Mouse (Mus musculus): ENCODE measurements at regions not wholly inside any gene's neighbourhood (a gene's known extent, or its start where the extent isn't known, plus 50 kb on each side); places are given as distances from the start of the nearest gene placed in this dataset.

- Histone ChIP-seq H3K27me3 (replicated peaks; ENCODE audit: control insufficient read depth, insufficient read depth, low read length) (no peaks in the 10 kb centered on the region), H3K36me3 (ENCODE audit: control insufficient read depth, insufficient read depth) (no peaks in the 10 kb centered on the region), H3K4me1 (replicated peaks; ENCODE audit: control insufficient read depth, insufficient read depth, low read length) (no peaks in the 10 kb centered on the region), H3K9ac (ENCODE audit: low read depth, low read length) (no peak overlapping the region), H3K4me3 (ENCODE audit: low read depth, low read length) (no peak overlapping the region), H3K4me2 (replicated peaks; ENCODE audit: low read depth) (no peak overlapping the region), H3K9me3 (ENCODE audit: control insufficient read depth) (no peaks in the 10 kb centered on the region), H3K27ac (ENCODE audit: low read depth, low read length) (no peak overlapping the region)
- ATAC-seq: no peak
- no peak for TF ChIP-seq CTCF (IDR thresholded peaks at IDR 0.05; ENCODE audit: low read depth)
- 82% methylated on average over 13 of the region's 13 CpGs for WGBS
These were observed 66.1 kb downstream of the Slc4a3 start for GRCm38 (mm10) chr1:75612083-75612720.

- H3K27ac ChIP-seq (ENCODE audit: low read depth, low read length): no peak overlapping the region
- H3K4me2 ChIP-seq (replicated peaks; ENCODE audit: low read depth): no peak overlapping the region
- 52% methylated on average over 2 of the region's 2 CpGs for WGBS
- no peaks in the 10 kb centered on the region for H3K27me3 ChIP-seq (replicated peaks; ENCODE audit: control insufficient read depth, insufficient read depth, low read length)
- no peaks in the 10 kb centered on the region for H3K36me3 ChIP-seq (ENCODE audit: control insufficient read depth, insufficient read depth)
- no peak for TF ChIP-seq CTCF (IDR thresholded peaks at IDR 0.05; ENCODE audit: low read depth)
- H3K9me3 ChIP-seq (ENCODE audit: control insufficient read depth): no peaks in the 10 kb centered on the region
- ATAC-seq: no peak
- no peak overlapping the region for H3K9ac ChIP-seq (ENCODE audit: low read depth, low read length)
- H3K4me3 ChIP-seq (ENCODE audit: low read depth, low read length): no peak overlapping the region
- H3K4me1 ChIP-seq (replicated peaks; ENCODE audit: control insufficient read depth, insufficient read depth, low read length): no peaks in the 10 kb centered on the region
These were observed 67.1 kb downstream of the Slc4a3 start for GRCm38 (mm10) chr1:75613206-75613605.

- Histone ChIP-seq H3K4me3 (ENCODE audit: low read depth, low read length) (no peak overlapping the region), H3K36me3 (ENCODE audit: control insufficient read depth, insufficient read depth) (no peaks in the 10 kb centered on the region), H3K9ac (ENCODE audit: low read depth, low read length) (no peak overlapping the region), H3K27me3 (replicated peaks; ENCODE audit: control insufficient read depth, insufficient read depth, low read length) (no peaks in the 10 kb centered on the region), H3K27ac (ENCODE audit: low read depth, low read length) (no peak overlapping the region), H3K4me2 (replicated peaks; ENCODE audit: low read depth) (no peak overlapping the region), H3K4me1 (replicated peaks; ENCODE audit: control insufficient read depth, insufficient read depth, low read length) (no peaks in the 10 kb centered on the region), H3K9me3 (ENCODE audit: control insufficient read depth) (no peaks in the 10 kb centered on the region)
- 89% methylated on average over 2 of the region's 2 CpGs for WGBS
- ATAC-seq: no peak
- TF ChIP-seq CTCF (IDR thresholded peaks at IDR 0.05; ENCODE audit: low read depth): no peak
These were observed 70.9 kb downstream of the Slc4a3 start for GRCm38 (mm10) chr1:75616971-75617370.

- Histone ChIP-seq H3K27ac (ENCODE audit: low read depth, low read length) (no peak overlapping the region), H3K9me3 (ENCODE audit: control insufficient read depth) (no peaks in the 10 kb centered on the region), H3K27me3 (replicated peaks; ENCODE audit: control insufficient read depth, insufficient read depth, low read length) (no peaks in the 10 kb centered on the region), H3K4me2 (replicated peaks; ENCODE audit: low read depth) (no peak overlapping the region), H3K36me3 (ENCODE audit: control insufficient read depth, insufficient read depth) (no peaks in the 10 kb centered on the region), H3K4me3 (ENCODE audit: low read depth, low read length) (no peak overlapping the region), H3K4me1 (replicated peaks; ENCODE audit: control insufficient read depth, insufficient read depth, low read length) (no peaks in the 10 kb centered on the region), H3K9ac (ENCODE audit: low read depth, low read length) (no peak overlapping the region)
- 38% methylated on average over 7 of the region's 7 CpGs for WGBS
- ATAC-seq: no peak
- no peak for TF ChIP-seq CTCF (IDR thresholded peaks at IDR 0.05; ENCODE audit: low read depth)
These were observed 72.3 kb downstream of the Slc4a3 start for GRCm38 (mm10) chr1:75618367-75618790.

- H3K36me3 ChIP-seq (ENCODE audit: control insufficient read depth, insufficient read depth): no peaks in the 10 kb centered on the region
- WGBS: 93% methylated on average over 2 of the region's 2 CpGs
- no peak overlapping the region for H3K27ac ChIP-seq (ENCODE audit: low read depth, low read length)
- H3K9me3 ChIP-seq (ENCODE audit: control insufficient read depth): no peaks in the 10 kb centered on the region
- no peak for TF ChIP-seq CTCF (IDR thresholded peaks at IDR 0.05; ENCODE audit: low read depth)
- no peak overlapping the region for H3K4me3 ChIP-seq (ENCODE audit: low read depth, low read length)
- no peaks in the 10 kb centered on the region for H3K4me1 ChIP-seq (replicated peaks; ENCODE audit: control insufficient read depth, insufficient read depth, low read length)
- no peak overlapping the region for H3K9ac ChIP-seq (ENCODE audit: low read depth, low read length)
- no peak for ATAC-seq
- H3K27me3 ChIP-seq (replicated peaks; ENCODE audit: control insufficient read depth, insufficient read depth, low read length): no peaks in the 10 kb centered on the region
- H3K4me2 ChIP-seq (replicated peaks; ENCODE audit: low read depth): no peak overlapping the region
These were observed 84.2 kb downstream of the Slc4a3 start for GRCm38 (mm10) chr1:75630287-75630686.

GRCm38 (mm10) chr1:75631729-75632128, 85.7 kb downstream of the Slc4a3 start:
- Histone ChIP-seq H3K9me3 (ENCODE audit: control insufficient read depth) (no peaks in the 10 kb centered on the region), H3K36me3 (ENCODE audit: control insufficient read depth, insufficient read depth) (no peaks in the 10 kb centered on the region), H3K27ac (ENCODE audit: low read depth, low read length) (no peak overlapping the region), H3K4me3 (ENCODE audit: low read depth, low read length) (no peak overlapping the region), H3K27me3 (replicated peaks; ENCODE audit: control insufficient read depth, insufficient read depth, low read length) (no peaks in the 10 kb centered on the region), H3K9ac (ENCODE audit: low read depth, low read length) (no peak overlapping the region), H3K4me2 (replicated peaks; ENCODE audit: low read depth) (no peak overlapping the region), H3K4me1 (replicated peaks; ENCODE audit: control insufficient read depth, insufficient read depth, low read length) (no peaks in the 10 kb centered on the region)
- 82% methylated on average over 1 of the region's 1 CpGs for WGBS
- ATAC-seq: no peak
- no peak for TF ChIP-seq CTCF (IDR thresholded peaks at IDR 0.05; ENCODE audit: low read depth)

- H3K27ac ChIP-seq (ENCODE audit: low read depth, low read length): no peak overlapping the region
- H3K27me3 ChIP-seq (replicated peaks; ENCODE audit: control insufficient read depth, insufficient read depth, low read length): no peaks in the 10 kb centered on the region
- H3K9ac ChIP-seq (ENCODE audit: low read depth, low read length): no peak overlapping the region
- H3K9me3 ChIP-seq (ENCODE audit: control insufficient read depth): no peaks in the 10 kb centered on the region
- no peak for ATAC-seq
- H3K4me2 ChIP-seq (replicated peaks; ENCODE audit: low read depth): no peak overlapping the region
- no peak for TF ChIP-seq CTCF (IDR thresholded peaks at IDR 0.05; ENCODE audit: low read depth)
- no peaks in the 10 kb centered on the region for H3K4me1 ChIP-seq (replicated peaks; ENCODE audit: control insufficient read depth, insufficient read depth, low read length)
- 89% methylated on average over 4 of the region's 4 CpGs for WGBS
- H3K4me3 ChIP-seq (ENCODE audit: low read depth, low read length): no peak overlapping the region
- no peaks in the 10 kb centered on the region for H3K36me3 ChIP-seq (ENCODE audit: control insufficient read depth, insufficient read depth)
These were observed 89.5 kb downstream of the Slc4a3 start for GRCm38 (mm10) chr1:75635591-75635990.
